Mouse (Mus musculus) cortical plate, adult 2 months (tissue): Measurements from ENCODE around the gene Kcnj11. TPM values are rescaled to one million over a fixed set of nuclear protein-coding genes. Genes with fewer than 3 reads are reported as not detected.

ENCODE experiments used
- H3K27ac ChIP-seq: fragments of 200-500 bp; 2 replicates; pipeline ENCODE4 v1.5.1; 2012; ENCODE audit warnings: low read length, control low read depth, inconsistent platforms; ENCODE audit not compliant: insufficient read depth
- H3K4me1 ChIP-seq: fragments of 200-500 bp; 2 replicates; pipeline ENCODE4 v1.6.1; 2011; ENCODE audit warnings: low read length; ENCODE audit not compliant: control insufficient read depth, insufficient read depth
- H3K4me3 ChIP-seq: fragments of 200-500 bp; 2 replicates; pipeline ENCODE4 v1.5.1; 2011; ENCODE audit warnings: mild to moderate bottlenecking, low read length, control low read depth; ENCODE audit not compliant: insufficient read depth
- CTCF ChIP-seq: fragments of 200-500 bp; IDR thresholded peaks from 2 replicates; pipeline ENCODE4 v1.5.1; 2011; ENCODE audit warnings: mild to moderate bottlenecking, control low read depth, low read length; ENCODE audit not compliant: insufficient read depth; ENCODE audit errors: extremely low read depth
- POLR2A ChIP-seq: fragments of 200-500 bp; IDR thresholded peaks from 2 replicates; pipeline ENCODE4 v1.6.1; 2011; ENCODE audit warnings: mild to moderate bottlenecking, low read length, control low read depth; ENCODE audit not compliant: insufficient read depth; ENCODE audit errors: extremely low read depth
- polyA plus RNA-seq: library from polyadenylated mRNA; depleted of rRNA; stranded (reverse); fragments of >200 nt; gene quantifications from 2 replicates; pipeline ENCODE4 v1.2.3, GENCODE M21; 2012; rRNA removed

The Kcnj11 gene
- polyA plus RNA-seq, 1 experiment, result 44.6 TPM

DNA sequence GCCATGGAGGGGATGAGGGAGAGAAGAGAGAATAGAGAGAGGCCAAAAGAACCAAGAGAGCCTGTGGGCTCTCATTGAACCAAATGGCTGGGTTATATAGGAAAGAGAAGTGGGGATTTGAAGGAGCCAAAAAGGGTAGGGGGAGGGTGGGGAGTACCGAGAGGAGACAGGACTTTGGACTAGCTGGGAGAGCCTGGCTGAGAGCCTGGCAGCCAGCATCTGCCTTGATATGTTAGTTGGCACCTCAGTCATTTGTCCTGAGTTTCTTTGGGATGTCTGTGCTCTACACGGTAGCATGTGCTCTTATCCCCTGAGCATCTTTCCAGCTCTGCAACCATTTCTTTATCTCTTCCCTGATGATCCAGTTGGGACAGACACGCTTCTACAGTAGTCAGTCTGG lies 47.0 kb downstream of the Kcnj11 start:
- no peak overlapping the region for H3K4me3 ChIP-seq
- H3K27ac ChIP-seq, result no peak overlapping the region
- TF ChIP-seq CTCF (no peak), POLR2A (no peak)
- H3K4me1 ChIP-seq, result no peaks in the 10 kb centered on the region

DNA sequence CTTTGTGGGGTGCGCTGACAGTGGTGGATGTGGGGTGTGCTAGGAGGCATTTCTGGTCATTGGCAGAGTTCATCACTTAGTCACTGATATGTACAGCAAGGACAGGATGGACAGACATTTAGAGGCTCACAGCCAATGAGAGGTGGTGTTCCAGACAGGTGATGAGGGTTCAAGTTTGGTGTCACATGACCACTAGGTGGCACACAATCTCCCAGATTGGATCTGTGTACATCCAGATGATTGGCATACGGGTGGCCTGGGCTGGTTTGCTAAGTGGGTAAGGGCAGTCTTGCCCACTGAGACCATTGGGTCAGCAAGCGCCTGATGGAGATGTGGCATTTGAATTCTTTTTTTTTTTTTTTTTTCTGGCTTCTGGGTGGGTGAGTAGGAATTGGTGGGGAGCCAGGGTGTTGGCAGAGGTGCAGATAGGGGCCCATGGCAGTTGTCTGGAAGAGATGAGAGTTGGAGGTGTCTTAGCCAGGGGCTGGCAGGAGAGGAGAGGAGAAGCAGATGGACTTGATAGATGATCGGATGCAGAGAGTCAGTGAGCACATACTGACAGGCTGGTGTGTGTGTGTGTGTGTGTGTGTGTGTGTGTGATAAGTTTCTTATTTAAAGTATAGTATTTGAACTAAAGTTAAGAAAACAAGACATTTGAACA lies 48.3 kb downstream of the Kcnj11 start:
- TF ChIP-seq CTCF (peak; percentile 37; the same call in 1 of the 2 replicates), POLR2A (no peak)
- Histone ChIP-seq H3K27ac (no peak overlapping the region), H3K4me1 (no peaks in the 10 kb centered on the region), H3K4me3 (no peak overlapping the region)

DNA sequence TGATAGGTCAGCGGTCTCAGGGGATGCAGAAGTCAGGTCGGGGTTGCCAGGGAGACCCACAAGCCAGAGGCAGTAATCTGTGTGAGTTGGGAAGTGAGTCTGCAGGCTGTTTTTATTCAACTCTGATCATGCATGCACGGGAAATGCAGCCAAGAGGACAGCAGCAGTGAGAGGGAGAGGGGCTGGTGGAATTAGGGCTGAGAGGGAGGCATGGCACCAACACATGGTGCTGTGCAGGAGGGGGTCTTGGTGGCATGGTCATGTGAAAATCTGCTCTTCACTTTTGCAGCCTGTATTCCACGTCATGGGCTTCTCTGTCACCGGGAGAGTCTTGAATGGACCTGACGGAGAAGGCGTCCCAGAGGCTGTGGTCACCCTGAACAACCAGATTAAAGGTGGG lies 50.6 kb downstream of the Kcnj11 start:
- no peak overlapping the region for H3K27ac ChIP-seq
- no peak for TF ChIP-seq CTCF
- TF ChIP-seq POLR2A, result no peak
- H3K4me1 ChIP-seq, result no peaks in the 10 kb centered on the region
- H3K4me3 ChIP-seq, result no peak overlapping the region

DNA sequence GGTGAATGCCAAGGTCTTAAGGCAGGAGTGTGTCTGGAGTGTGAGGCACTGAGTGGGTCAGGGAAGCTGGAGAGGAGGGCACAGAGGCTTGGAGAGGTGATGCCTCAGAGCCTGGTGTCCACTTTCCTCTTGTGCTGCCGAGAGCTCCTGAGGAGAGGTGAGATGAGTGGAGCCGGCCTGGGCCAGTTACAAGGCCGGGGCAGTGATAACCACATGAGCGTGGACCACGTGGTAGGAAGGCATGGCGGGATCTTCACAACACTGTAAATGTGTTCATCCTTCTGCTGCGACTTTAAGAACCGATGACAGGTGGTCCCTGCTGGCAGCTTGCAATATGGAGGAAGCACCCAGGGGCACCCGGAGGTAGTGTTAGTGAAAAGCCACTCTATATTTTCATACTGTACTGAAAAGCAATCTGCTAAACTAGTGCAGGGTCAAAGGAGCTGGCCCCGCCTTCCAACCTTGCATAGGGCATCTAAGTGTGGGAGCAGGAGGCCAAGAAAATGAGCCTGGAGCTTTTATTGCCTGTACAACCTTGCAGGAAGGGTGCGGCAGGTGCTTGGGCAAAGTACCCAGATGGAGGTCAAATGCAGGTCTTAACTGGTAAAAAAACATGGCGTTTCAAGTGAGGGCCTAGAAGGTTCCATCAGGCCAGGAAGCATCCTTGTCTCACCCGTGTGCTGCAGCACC lies 52.5 kb downstream of the Kcnj11 start:
- Histone ChIP-seq H3K4me1 (no peaks in the 10 kb centered on the region), H3K27ac (no peak overlapping the region), H3K4me3 (no peak overlapping the region)
- TF ChIP-seq POLR2A, result no peak
- no peak for TF ChIP-seq CTCF

DNA sequence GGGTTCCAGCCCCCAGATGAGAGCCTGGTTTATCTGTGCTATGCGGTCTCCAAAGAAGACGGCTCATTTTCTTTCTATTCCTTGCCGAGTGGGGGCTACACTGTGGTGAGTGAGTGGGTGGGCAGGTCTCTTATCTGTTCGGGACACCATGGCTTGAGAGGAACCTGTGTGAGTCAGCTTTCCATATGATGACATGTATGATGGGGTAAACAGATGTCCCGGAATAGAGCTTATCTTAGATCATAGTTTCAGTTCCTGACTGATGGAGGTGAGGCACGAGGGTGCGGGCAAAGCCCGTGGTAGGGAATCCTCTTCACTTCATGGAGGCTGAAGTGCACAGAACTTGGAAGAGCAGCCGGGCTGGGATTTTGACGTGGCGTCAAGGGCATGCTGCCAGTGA lies 54.7 kb downstream of the Kcnj11 start:
- H3K4me1 ChIP-seq, result no peaks in the 10 kb centered on the region
- no peak overlapping the region for H3K27ac ChIP-seq
- no peak for TF ChIP-seq POLR2A
- no peak for TF ChIP-seq CTCF

DNA sequence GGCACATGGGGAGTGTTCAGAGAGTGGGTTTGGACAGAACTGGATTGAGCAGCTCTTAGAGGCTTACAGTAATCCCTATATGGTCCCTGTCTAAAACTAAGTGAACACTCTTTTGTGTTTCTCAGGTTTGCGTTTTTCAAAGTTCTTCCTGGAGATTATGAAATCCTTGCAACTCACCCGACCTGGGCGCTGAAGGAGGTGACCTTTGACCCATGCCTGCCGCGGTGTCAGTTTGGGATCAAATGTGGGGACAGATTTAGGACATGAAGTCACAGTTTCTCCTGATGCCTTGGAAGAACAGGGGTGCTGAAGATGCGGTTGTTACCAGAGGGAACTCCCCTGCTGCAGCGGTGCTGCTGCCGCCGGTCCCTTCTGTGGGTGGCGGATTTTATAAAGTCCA lies 56.5 kb downstream of the Kcnj11 start:
- Histone ChIP-seq H3K4me1 (no peaks in the 10 kb centered on the region), H3K27ac (no peak overlapping the region), H3K4me3 (no peak overlapping the region)
- TF ChIP-seq CTCF (no peak), POLR2A (no peak)

More for the DNA sequence above, 54.7 kb downstream of the Kcnj11 start:
- no peak overlapping the region for H3K4me3 ChIP-seq

Other genes starting within 250 kb of the Kcnj11 start
- 106 and 107 TPM in 2 replicates for gene Kdelr1, start 228.0 kb downstream of the Kcnj11 start, polyA plus RNA-seq
- gene Grin2d, start 222.4 kb downstream of the Kcnj11 start, polyA plus RNA-seq, result 9.0 and 10.0 TPM in 2 replicates
- 0.31 TPM in 1 of 2 replicates, not detected in the other for gene Syngr4, start 204.1 kb downstream of the Kcnj11 start, polyA plus RNA-seq
- gene Tmem143, start 203.8 kb downstream of the Kcnj11 start, polyA plus RNA-seq, result 32.5 and 35.0 TPM in 2 replicates
- 8.9 and 10.4 TPM in 2 replicates for gene Emp3, start 179.4 kb downstream of the Kcnj11 start, polyA plus RNA-seq
- gene Ccdc114, start 176.7 kb downstream of the Kcnj11 start, polyA plus RNA-seq, result 3.0 and 3.9 TPM in 2 replicates
- 2.3 and 3.1 TPM in 2 replicates for gene Abcc6, start 70.5 kb downstream of the Kcnj11 start, polyA plus RNA-seq
- gene Nomo1, start 67.1 kb downstream of the Kcnj11 start, polyA plus RNA-seq, result 70.3 and 71.5 TPM in 2 replicates
- gene Abcc8, start 79.3 kb upstream of the Kcnj11 start, polyA plus RNA-seq, result 29.1 and 31.5 TPM in 2 replicates
- 0.15 and 0.29 TPM in 2 replicates for gene Ush1c, start 137.7 kb upstream of the Kcnj11 start, polyA plus RNA-seq
- gene Otog, start 140.2 kb upstream of the Kcnj11 start, polyA plus RNA-seq, result 0.10 and 0.13 TPM in 2 replicates